Mouse (Mus musculus): Measurements from ENCODE around the gene Gm14295. TPM values are rescaled to one million over a fixed set of nuclear protein-coding genes. Genes with fewer than 3 reads are reported as not detected.
"Not testable (repeated sequence)": the region's sequence is repeated elsewhere in the genome, so short reads cannot be mapped to it uniquely, and the experiment has no call there.

The Gm14295 gene
- polyA plus RNA-seq (2012; rRNA removed): 24.7 and 25.3 TPM in 2 replicates

DNA sequence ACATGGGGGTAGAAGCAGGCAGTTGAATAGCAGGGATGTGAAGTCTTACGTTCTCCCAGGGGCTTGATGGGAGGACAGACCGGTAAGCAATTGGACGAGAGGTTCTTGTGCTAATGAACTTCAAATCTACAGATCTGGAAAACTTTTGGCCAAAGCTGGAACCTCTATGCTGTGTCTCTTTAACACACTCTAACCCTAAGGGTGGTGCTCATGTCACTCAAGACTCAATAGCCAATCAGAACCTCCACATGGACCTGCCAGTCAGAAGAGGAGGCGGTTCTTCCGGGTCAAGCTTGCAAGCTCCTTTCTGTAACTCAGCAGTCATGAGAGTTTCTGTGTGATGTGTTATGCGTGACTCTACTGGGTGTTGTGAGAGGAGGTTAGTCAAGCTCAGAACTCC is at the start of gene Gm14295:
TSS of gene Gm14295 (plus strand) at position 301 of the 400 bp plus-strand sequence.
- H3K4me3 ChIP-seq (replicated peaks; ENCODE audit: insufficient read depth, low read depth, low read length); DNase-seq; H3K4me1 ChIP-seq (ENCODE audit: control insufficient read depth, insufficient read depth, low read length); H3K27me3 ChIP-seq (ENCODE audit: control insufficient read depth, insufficient read depth, low read length); H3K27ac ChIP-seq (ENCODE audit: insufficient read depth, low read length): not testable (repeated sequence)
- WGBS: no CpG with 5 or more reads among the region's 6 CpGs

GRCm38 (mm10) chr2:176798785-176799184 is 373 bp downstream of the Gm14295 start:
- not testable (repeated sequence) for H3K27ac ChIP-seq (ENCODE audit: insufficient read depth, low read length); H3K4me3 ChIP-seq (replicated peaks; ENCODE audit: insufficient read depth, low read depth, low read length); H3K27me3 ChIP-seq (ENCODE audit: control insufficient read depth, insufficient read depth, low read length); H3K4me1 ChIP-seq (ENCODE audit: control insufficient read depth, insufficient read depth, low read length)
- peak in 1 of 2 experiments; percentile 2 for DNase-seq
- WGBS: 14% methylated on average over 15 of the region's 15 CpGs

DNA sequence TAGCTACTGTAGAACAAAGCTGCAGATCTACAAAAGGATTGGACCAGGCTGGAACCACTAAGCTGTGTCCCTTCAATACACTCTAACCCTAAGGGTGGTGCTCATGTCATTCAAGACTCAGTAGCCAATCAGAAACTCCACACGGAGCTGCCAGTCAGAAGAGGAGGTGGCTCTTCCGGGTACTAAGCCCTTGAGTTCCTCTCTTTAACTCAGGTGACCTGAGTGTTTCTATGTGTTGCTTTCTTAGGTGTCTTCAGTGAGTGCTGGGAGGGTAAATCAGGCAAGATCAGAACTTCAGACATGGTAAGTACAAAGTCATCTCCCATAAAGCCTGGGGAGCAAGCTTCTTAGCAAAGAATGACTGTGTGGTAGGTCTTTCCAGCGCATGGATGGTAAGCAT is 32.4 kb downstream of the Gm14295 start, which contains the start of gene Gm14408:
TSS of gene Gm14408 (plus strand) at position 301 of the 400 bp plus-strand sequence.
- not testable (repeated sequence) for DNase-seq; H3K27ac ChIP-seq (ENCODE audit: insufficient read depth, low read length); H3K27me3 ChIP-seq (ENCODE audit: control insufficient read depth, insufficient read depth, low read length); H3K4me3 ChIP-seq (replicated peaks; ENCODE audit: insufficient read depth, low read depth, low read length); H3K4me1 ChIP-seq (ENCODE audit: control insufficient read depth, insufficient read depth, low read length)
- 95% methylated on average over 1 of the region's 3 CpGs for WGBS

Other genes starting within 250 kb of the Gm14295 start
- gene Gm14308, start 162.3 kb upstream of the Gm14295 start, polyA plus RNA-seq (2012; rRNA removed): 15.4 and 22.0 TPM in 2 replicates
- gene Zfp973, start 128.1 kb upstream of the Gm14295 start, polyA plus RNA-seq (2012; rRNA removed): 11.8 and 12.9 TPM in 2 replicates
- gene Gm14305, start 90.3 kb upstream of the Gm14295 start, polyA plus RNA-seq (2012; rRNA removed): 41.5 and 44.8 TPM in 2 replicates
- not detected in 2 replicates for gene Gm14408, start 32.5 kb downstream of the Gm14295 start, polyA plus RNA-seq (2012; rRNA removed)
- 21.2 and 23.0 TPM in 2 replicates for gene Gm14296, start 129.2 kb downstream of the Gm14295 start, polyA plus RNA-seq (2012; rRNA removed)
- 10.8 and 12.1 TPM in 2 replicates for gene Gm14419, start 202.3 kb downstream of the Gm14295 start, polyA plus RNA-seq (2012; rRNA removed)